Mouse (Mus musculus) liver, adult 2 months (tissue): Measurements from ENCODE around the gene Arglu1.

Source experiments
- CTCF ChIP-seq: fragments of 200-500 bp; IDR thresholded peaks from 2 replicates; pipeline ENCODE4 v1.5.1; 2011; ENCODE audit warnings: low read depth, low read length, control low read depth
- POLR2A ChIP-seq: fragments of 200-500 bp; IDR thresholded peaks from 2 replicates; pipeline ENCODE4 v1.6.1; 2011; ENCODE audit warnings: low read length, control low read depth; ENCODE audit not compliant: insufficient read depth; ENCODE audit errors: extremely low read depth

GRCm38 (mm10) chr8:8737271-8737670, 47.0 kb upstream of the Arglu1 start:
- TF ChIP-seq CTCF (no peak), POLR2A (no peak)
